Mouse (Mus musculus) cerebellum, adult 2 months (tissue): ENCODE data around the gene Txnrd2.

Experiments
- CTCF ChIP-seq: fragments of 200-500 bp; IDR thresholded peaks from 2 replicates; pipeline ENCODE4 v1.5.1; 2011; ENCODE audit warnings: low read depth, mild to moderate bottlenecking, control low read depth, low read length, moderate library complexity, borderline replicate concordance; ENCODE audit not compliant: insufficient read depth
- POLR2A ChIP-seq: fragments of 200-500 bp; IDR thresholded peaks from 2 replicates; pipeline ENCODE4 v1.6.1; 2011; ENCODE audit warnings: low read length, control low read depth, borderline replicate concordance; ENCODE audit not compliant: insufficient read depth

GRCm38 (mm10) chr16:18471976-18472375 is 45.8 kb downstream of the Txnrd2 start:
- TF ChIP-seq CTCF (no peak), POLR2A (no peak)
